Mouse (Mus musculus): Measurements from ENCODE around the gene Epha6.

DNA sequence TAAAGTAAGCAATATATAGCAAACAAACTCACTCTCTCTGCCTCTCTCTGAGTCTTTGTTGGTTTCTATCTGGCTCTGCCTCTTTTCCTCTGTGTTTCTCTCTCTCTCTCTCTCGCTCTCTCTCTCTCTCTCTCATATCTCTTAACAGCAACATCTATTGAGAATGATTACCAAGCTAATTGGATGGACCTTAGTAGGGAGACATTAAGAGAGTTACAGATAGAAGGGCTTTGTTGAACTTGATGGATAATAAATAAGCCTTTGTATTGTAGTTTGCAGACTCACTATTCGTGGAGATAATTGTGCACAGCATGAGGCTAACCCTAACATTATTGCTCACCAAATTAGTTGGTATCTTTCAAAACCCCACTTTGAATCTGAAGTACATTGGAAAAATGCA is 34.8 kb downstream of the Epha6 start:
- TF ChIP-seq POLR2A (IDR thresholded peaks at IDR 0.05; ENCODE audit: borderline replicate concordance, extremely low read depth, low read depth, low read length), result no peak
- TF ChIP-seq CTCF (IDR thresholded peaks at IDR 0.05; ENCODE audit: insufficient read depth, low read length), result no peak

All from lung, adult 2 months (tissue).